Mouse (Mus musculus): ENCODE data around the gene Ogt.

Ogt gene

DNA sequence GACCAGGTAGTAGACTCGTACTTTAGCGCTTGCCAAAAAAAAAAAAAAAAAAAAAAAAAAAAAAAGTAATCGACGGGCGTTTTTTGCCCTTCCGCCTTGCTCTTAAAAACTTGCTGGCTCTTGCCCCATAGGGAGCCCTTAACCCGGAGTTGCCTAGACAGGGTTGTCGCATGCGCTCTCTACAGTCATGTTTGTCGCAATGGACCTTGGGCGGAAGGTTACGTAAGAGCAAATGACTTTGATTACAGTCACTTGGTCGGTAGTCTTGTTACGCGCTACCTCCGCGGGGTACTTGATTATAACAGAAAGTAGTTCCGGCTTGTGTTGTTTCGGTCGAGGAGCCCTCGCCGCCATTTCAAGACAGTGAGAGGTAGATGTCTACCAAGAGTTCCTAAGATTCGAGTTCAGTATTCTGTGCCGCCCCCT, at the start of gene Ogt:
Gene Ogt, plus strand, starts transcription at position 320 of the 426 bp plus-strand sequence.
- DNase-seq (ENCODE audit: low spot score in 2 of 2), result peak; percentile 78 to 94

DNA sequence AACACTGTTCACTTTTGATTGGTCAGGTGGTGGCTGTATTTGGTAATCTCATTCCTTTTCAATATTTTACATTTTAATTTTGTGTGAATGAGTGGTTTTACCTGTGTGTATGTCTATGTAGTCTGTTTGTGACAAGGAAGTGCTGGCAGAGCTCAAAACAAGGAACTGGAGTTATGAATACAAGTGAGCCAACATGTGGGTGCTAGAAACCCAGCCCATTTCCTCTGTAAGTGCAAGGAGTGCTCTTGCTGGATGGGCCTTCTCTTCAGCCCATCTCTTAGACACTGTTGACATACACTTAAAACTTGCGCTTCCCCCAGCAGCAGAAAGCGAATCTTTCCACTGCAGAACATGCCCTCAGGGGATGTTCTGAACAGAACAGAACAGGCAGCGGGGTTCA, 23.7 kb upstream of the Ogt start:
- no peak for DNase-seq (ENCODE audit: low spot score in 2 of 2)

- no peak for DNase-seq (ENCODE audit: low spot score in 2 of 2)
Measured at GRCm38 (mm10) chrX:101617889-101618288, 22.0 kb upstream of the Ogt start.

- DNase-seq (ENCODE audit: low spot score in 2 of 2), result peak in 1 of 2 experiments; percentile 6
Measured at GRCm38 (mm10) chrX:101620317-101620716, 19.5 kb upstream of the Ogt start.

- DNase-seq (ENCODE audit: low spot score in 2 of 2), result no peak
Measured at GRCm38 (mm10) chrX:101622539-101622938, 17.3 kb upstream of the Ogt start.

DNA sequence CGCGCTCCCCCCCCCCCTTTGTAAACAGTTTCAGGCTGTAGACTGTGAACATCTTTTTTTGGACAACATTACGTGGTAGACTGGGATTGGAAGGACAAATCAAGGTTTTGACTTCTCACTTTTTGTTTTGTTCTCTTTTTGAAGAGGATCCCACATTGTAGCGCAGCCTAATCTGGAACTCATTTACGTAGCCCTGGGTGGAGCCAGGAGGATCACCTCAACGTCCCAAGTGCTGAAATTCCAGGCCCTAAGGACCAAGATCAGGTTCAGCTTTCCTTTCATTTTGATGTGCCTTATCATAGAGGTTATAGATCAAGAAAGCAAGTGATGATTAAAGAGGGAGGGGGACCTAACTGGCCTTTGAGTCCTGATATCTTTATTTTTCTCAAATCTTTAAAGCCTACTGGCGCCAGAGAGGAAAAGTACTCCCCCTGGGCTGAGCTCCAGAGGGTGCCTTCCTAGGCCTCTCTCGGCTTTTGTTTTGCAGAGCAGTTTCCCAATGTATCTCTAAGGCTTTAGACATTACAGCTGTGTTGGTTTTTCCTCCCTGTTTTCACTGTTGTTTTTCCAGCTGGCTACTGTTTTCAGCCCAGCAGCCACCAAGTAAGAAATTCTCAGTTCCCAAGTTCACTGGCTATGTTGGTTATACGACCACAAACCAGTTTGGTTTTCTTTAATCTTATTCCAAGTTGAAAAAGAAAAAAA, 2.9 kb upstream of the Ogt start:
- DNase-seq (ENCODE audit: low spot score in 2 of 2), result no peak

DNA sequence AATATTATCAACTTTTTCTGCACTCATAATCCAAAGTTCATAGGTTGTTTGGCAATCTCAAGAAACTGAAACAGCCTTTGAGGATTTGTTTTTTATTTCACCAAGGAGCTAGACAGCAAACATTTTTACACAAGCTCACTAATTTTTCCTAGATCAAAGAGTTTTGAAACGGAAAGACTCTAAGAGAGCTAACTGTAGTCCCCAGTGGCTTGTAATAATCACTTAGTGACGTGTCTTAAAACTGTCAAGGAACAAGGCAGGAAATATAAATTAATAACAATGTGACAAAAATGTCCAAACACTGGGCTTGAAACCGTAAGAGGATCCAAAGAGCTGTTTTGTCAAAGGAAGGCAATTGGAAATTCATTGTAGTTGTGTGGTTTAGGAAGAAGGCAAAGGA, 1.0 kb upstream of the Ogt start:
- no peak for DNase-seq (ENCODE audit: low spot score in 2 of 2)

GRCm38 (mm10) chrX:101639306-101639705, 554 bp upstream of the Ogt start:
- DNase-seq (ENCODE audit: low spot score in 2 of 2), result no peak

- no peak for DNase-seq (ENCODE audit: low spot score in 2 of 2)
Measured at GRCm38 (mm10) chrX:101640194-101641160, 617 bp downstream of the Ogt start.

- no peak for DNase-seq (ENCODE audit: low spot score in 2 of 2)
Measured at GRCm38 (mm10) chrX:101641161-101641530, 1.3 kb downstream of the Ogt start.

- DNase-seq (ENCODE audit: low spot score in 2 of 2), result no peak
Measured at GRCm38 (mm10) chrX:101642091-101642490, 2.2 kb downstream of the Ogt start.

DNA sequence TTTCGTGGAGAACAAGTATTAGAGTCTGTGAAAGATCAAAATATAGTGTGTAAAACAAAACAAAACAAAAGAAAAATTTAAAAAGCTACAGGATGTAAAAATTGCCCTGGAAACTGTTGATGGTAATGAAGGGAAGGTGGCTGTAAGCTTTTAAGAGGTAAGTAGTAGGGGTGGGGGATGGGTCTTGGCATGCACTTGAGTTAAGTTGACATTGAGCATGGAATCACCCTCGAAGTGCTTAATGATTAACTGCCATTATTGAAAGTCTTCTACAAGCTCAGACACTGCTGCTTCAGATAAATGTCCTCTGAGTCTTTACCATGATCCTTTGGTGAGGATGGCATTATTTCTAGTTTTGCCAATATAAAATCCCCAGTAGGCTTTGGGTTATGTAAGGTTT, 5.4 kb downstream of the Ogt start:
- DNase-seq (ENCODE audit: low spot score in 2 of 2), result no peak

- DNase-seq (ENCODE audit: low spot score in 2 of 2), result no peak
Measured at GRCm38 (mm10) chrX:101646621-101647020, 6.8 kb downstream of the Ogt start.

GRCm38 (mm10) chrX:101695686-101696085, 55.8 kb downstream of the Ogt start:
- DNase-seq (ENCODE audit: low spot score in 2 of 2), result no peak

GRCm38 (mm10) chrX:101697537-101697936, 57.7 kb downstream of the Ogt start:
- no peak for DNase-seq (ENCODE audit: low spot score in 2 of 2)

DNA sequence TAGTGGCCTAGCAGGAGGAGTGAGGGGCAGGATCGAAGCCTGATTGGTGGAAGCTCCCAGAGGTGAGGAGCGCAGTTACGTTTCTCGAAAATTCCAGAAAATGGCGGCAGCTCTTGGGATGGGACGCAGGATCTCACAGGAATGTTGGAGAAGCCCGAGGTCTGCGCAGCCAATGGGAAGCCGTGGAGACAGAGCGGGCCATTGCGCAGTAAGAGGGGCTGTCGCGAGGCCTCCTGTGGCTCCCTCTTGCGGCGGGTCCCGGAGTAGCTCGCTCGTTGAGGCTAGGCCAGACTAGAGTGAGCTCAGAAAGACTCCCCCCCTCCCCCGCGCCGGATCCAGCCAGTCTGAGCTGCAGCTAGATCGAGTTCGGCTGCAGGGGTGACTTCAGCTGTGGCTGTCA, 58.4 kb downstream of the Ogt start:
- no peak for DNase-seq (ENCODE audit: low spot score in 2 of 2)

- DNase-seq (ENCODE audit: low spot score in 2 of 2), result no peak
Measured at GRCm38 (mm10) chrX:101705111-101705510, 65.3 kb downstream of the Ogt start.

DNA sequence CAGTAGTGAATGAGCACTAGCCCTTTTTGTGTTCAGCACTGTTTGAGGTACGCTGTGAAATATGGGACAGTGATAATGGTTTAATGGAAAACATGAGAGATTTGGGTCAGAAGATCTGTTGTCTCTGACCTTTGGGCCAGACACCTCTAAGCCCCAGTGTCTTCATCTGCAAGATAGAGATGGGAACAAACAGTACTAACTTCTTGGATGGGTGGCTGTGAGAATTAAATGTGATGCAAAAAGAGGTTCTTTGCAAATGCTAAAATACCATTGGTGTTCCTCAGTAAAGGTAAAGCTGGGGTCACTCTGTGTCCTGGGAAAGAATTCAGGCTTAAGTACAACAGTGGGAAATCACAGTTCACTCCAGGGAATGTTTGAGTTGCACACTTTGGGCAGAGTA, 80.5 kb downstream of the Ogt start:
- no peak for DNase-seq (ENCODE audit: low spot score in 2 of 2)

DNA sequence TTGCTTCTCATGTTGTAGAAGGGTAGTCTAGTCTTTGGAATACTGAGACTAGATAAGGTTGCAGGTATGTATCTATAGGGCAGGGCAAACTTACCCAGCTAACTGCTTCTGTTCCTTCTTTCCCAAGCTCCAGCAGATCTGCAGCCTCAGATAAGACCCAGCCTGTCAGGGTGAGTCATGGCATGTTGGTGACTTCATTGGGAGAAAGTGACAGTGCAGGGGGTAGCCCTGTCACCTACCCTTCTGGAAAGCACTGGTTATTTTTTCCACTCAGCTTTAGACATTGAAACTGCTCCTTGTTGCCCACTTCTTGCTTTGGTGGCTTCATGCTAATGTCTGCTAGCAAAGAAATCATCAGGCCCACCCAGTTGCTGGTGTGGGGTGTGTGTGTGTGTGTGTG, 90.2 kb downstream of the Ogt start:
- DNase-seq (ENCODE audit: low spot score in 2 of 2), result no peak

GRCm38 (mm10) chrX:101732644-101733043, 92.8 kb downstream of the Ogt start:
- DNase-seq (ENCODE audit: low spot score in 2 of 2), result no peak

GRCm38 (mm10) chrX:101733288-101733687, 93.4 kb downstream of the Ogt start:
- no peak for DNase-seq (ENCODE audit: low spot score in 2 of 2)

DNA sequence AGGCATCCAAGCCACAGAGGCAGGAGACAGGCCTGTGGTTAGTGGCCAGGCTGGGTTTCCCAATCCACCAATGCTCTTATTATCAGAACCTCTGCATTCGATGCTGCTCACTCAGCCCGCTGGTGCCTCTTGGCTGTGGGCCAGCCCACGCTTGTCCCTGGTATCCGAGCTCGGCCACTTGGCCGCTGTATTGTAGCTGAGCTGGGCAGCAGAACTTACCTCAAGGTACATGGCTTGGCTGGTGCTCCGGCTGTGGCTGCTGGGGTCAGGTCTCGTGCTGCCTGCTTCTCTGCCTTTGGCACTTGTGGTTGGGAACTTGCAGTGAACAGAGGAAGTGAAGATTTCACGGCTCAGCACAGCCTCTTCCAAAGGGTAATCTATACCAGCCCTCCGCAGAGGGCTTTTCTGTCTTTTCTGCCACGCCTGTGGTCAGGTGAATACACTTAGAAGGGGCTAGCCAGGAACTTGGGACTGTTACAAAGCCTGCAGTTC, 94.0 kb downstream of the Ogt start, which contains the start of gene Cxcr3:
Gene Cxcr3, minus strand, starts transcription at position 442 of the 492 bp plus-strand sequence.
- DNase-seq (ENCODE audit: low spot score in 2 of 2), result no peak

Data from left cerebral cortex, adult 9 months (tissue).